Mouse (Mus musculus): Measurements from ENCODE around the gene Fut8.
A peak's percentile ranks its signal among the peaks of the same experiment; 100 is the strongest.
"Not testable (repeated sequence)": the region's sequence is repeated elsewhere in the genome, so short reads cannot be mapped to it uniquely, and the experiment has no call there.

Gene Fut8

DNA sequence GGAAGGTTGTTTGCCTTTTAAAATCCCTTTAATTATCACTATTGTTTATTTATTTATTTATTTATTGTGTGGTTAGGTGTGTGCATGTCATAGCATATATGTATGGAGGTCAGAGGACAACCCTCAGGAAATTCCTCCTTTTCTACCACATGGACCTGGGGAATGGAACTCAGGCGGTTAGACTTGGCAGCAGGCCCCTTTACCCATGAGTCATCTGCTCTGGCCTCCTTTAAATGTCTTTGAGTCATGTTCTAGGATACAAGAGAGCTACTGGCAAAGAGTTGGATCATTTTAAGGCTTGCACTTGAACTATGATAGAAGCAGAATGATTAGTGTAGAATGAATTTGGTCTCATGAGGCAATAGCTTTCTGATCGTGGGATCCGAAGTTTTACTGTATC is 14.3 kb upstream of the Fut8 start:
- DNase-seq: no peak

DNA sequence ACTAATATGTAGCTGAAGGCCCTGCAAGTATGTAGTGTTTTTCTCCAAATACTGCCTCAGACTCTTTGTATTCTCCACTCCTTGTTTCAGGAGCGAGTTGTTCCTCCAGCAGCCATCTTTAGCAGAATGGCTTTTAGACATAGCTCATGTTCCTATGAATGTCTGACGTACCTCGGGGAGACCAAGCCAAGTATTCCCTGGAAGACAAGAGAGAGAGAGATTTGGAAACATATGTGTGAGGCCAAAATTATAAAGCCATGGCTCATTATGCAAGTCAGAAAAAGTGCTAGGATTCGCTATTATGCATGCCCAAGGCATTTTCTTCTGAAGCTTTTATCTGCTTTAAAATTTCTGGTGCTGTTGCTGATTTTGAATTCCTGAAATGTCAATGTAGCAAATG is 13.8 kb upstream of the Fut8 start:
- DNase-seq: no peak

DNA sequence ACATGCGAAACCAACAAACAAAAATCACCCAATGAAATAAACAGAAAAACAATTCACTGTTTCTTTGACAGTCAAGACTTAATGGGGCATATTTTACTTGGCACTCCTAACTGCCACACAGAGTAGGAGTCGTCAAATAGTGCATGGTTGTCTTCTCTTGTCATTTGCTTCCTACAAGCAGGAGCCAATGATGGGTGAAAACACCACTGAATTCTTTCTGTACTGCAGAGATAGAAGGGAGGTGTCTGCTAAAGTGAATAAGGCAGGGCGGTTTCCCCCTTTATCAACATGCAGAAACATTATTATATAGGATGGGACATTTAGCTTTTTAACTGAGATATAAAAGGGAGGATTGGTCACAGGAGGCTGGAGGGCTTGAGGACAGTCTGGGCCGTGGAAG is 13.0 kb upstream of the Fut8 start:
- DNase-seq: no peak

DNA sequence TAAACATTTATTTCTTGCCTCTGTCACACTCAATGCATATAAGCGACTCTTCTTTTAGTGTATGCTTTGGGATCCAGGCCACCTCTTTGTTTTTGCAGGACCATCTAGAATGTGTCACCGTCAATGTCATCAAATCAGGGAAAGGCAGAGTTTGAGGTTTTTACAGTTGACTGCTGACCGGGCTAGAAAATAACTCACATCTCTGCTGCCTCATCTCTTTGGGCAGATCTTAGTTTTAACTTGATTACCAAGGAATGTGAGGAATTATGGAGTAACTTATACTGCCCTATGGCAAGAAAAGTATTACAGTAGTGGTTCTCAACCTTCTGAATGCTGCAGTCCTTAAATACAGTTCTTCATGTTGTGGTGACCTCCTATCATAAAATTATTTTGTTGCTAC is 12.2 kb upstream of the Fut8 start:
- DNase-seq: no peak

DNA sequence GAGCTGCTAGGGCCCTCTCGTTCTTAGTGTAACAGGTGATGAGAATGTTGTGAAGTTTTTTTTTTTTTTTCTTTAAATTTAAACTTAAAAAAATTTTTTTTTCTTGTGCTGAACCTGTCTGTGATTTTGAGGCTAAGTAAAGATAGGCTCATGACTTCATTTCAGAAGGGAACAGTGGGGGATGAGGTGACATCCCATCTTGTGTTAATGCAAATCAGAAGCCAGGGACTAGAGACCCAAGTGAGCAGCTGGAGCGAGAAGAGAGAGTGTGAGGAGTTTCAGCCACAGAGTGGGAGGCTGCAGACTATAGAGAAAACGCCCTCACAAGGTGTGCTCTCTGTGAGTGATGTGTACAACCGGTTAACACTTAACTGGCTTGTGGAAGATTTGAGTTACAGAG is 2.0 kb upstream of the Fut8 start:
- peak; percentile 6 for DNase-seq

DNA sequence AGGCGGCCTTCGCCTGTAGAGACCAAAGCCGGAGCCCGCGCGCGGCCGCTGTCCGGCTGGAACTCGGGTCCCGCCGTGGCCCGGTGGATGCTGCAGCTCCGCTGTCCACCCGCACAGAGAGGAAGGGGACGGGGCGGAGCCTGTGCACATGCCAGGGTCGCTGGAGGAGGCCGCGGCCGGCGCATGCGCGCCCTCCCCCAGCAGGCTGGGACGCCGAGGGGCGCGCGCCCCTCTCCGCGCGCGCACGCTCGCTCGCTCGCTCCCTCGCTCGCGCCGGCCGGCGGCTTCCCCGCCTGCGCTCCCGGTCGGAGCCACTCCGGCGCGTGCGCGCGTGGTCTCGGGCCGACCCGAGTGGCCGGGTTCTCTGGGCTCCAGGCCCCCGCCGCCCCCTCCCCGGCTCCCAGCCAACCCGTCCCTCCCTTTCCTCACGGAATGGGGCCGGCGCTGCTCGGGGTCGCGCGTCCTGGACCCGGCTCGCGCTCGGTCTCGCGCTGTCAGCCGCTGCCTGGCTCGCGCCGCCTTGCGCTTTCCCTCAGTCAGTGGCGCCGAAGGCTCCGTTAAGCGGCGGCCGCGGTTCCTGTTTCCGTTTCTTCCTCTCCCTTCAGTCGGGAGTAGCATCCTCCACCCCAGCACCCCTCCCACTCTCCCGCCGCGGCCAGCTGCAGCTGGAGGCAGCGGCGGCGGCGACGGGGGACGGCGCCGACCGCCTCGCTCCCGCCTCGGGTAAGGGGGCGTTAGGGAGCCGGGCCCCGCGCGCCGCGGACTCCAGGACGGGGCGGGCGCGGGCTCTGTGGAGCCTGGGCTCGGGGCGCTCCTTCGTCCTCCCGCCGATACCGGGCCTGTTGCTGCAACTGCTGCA is 835 bp downstream of the Fut8 start:
- DNase-seq: peak; percentile 96

DNA sequence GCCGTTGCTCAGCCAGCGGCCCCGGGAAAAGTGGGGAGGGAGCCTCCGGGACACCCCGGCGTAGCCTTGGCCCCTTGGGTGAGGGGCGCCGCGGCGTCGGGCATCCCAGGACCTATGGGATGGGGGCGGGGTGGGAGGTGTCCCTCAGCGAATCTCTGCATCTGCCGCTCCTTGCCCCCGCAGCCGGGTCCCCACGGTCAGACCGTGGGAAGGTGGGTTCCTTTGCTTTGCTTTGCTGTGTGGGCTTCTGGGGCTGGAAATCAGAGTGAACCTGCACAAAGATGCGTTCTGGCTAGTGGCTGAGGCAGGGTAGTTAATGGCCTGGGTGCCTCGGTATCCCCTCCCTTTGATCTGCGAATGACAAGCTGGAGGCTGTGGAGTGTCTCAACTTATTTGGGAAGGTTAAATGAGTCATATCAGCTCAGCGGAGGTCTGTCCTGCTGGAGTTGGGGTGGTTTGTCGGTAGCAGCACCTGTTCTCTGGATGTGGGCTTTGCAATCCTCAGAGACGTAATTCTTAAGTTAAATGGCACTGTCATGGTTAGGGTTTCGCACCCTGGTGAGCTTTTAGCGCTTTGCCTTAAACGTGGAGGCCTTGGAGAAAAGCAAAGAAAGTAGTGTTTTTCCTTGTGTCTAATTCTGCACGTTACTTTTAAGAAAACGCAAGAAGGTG is 1.6 kb downstream of the Fut8 start:
- peak; percentile 67 for DNase-seq

DNA sequence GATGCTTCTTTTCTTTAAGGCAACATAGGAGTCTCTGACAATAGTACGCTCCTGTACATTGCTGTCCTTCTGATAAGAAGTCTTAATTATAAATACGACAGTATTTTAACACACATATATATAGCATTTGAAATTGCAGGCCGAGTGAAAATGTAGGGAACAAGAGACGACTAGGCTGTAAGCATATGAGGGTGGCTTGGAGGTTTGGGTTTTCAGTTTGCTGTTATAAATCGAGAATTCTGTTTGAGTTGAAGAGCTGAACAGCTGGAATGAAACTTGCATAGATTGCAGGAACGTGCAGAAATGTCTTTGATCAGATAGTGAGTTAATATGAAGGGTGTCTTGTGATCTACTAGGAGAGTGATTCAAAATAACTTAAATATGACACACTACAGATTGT is 2.4 kb downstream of the Fut8 start:
- DNase-seq: peak; percentile 41

DNA sequence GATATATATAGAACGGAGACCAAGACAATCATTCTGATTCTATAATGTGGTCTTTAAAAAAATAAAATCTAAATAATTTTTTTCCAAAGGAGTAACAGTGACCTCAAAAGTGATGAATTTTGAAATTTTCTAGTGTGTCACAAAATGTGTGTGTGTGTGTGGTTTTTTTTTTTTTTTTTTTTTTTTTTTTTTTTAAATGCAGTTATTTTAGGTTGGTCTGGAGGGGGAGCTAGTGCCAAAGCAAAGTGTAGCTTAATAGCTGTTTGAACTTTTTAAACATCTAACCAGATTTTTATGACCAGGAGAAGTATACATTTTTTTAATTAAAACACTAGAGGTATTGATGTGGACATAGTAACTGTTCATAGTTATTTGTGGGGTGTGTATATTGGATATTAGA is 2.9 kb downstream of the Fut8 start:
- peak; percentile 63 for DNase-seq

DNA sequence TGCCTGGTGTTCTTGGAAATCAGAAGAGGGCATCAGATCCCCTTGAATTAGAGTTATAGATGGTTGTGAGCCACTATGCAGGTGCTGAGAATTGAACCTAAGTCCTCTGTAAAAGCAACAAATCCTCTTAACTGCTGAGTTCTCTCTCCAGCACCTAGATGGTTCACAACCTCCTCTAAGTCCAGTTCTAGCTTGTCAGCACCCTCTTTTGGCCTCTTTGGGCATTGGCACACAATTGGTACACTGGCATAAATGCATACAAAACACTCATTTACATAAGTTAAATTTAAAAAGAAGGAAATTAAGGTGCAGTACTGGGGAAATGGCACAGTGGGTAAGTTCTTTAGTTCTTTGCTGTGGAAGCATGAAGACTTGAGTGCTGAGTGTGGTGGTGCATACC is 24.7 kb downstream of the Fut8 start:
- no peak for DNase-seq

DNA sequence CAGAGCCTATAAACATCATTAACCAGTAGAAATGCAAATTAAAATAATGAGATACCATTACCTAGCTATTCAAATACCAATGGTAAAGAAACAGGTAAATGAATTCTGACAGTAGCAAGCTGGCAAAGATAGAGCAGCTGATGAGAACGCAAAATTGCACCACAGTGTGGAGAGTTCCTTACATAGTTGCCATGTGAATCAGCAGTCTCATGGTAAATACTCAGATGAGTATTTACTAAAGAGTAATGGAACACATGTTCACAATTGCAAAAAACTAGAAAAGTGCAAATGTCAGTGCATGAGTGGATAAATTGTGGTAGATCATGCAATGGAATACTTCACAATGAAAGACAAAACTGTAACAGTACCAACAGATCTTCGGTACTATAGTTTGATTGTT is 25.9 kb downstream of the Fut8 start:
- DNase-seq: no peak

DNA sequence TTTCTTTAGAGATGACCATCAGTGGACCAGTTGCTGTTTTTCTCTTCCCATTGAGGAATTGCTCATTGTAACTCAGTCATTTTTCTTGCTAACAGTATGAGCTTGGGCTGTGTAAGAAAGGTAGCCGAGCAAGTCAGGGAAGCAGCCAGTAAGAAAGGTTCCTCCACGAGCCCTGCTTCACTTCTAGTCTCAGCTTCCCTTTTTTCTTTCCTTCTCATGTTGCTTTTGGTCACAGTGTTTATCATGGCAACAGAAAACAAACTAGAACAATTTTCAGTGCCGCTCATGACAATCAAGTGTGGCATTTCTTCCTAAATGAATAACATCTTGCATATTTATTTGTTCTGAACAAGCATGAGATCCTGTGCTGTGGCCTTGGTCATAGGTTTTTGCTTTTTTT is 32.8 kb downstream of the Fut8 start:
- DNase-seq: no peak

DNA sequence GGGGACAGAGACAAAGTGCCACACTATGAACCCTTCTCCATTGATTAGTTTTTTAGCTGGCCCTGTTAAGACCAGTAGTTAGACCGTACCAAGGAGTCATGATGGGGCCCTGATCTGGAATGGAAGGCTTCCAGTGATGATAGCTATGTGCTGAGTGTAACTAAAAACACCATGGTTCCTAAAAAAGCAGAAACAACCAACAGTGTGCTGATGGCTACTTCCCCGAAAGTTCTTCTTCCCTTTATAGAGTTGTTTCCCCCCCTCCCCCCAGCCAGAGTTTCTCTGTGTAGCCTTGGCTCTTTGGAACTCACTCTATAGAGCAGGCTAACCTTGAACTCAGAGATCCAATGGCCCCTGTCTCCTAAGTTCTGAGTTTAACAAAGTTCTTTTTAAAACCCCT is 50.6 kb downstream of the Fut8 start:
- DNase-seq: no peak

DNA sequence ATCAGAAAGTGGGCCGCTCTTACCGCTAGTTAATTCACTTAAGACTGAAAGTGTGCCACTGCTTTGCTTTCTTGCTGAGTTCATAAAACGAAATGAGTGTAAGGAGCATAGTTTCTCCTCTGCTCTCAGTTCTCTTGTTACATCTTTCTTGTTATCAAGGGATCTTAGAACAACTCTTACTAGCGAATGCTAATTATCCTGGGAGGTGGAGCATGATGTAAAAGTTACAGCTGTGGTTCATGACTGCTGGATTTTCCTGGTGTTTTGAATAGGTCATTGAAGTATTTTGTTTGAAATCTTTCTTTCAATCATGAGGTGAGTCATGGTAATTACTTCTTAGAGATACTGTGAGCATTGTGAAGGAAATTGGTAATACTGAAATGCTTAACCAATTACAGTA is 53.1 kb downstream of the Fut8 start:
- DNase-seq: no peak

DNA sequence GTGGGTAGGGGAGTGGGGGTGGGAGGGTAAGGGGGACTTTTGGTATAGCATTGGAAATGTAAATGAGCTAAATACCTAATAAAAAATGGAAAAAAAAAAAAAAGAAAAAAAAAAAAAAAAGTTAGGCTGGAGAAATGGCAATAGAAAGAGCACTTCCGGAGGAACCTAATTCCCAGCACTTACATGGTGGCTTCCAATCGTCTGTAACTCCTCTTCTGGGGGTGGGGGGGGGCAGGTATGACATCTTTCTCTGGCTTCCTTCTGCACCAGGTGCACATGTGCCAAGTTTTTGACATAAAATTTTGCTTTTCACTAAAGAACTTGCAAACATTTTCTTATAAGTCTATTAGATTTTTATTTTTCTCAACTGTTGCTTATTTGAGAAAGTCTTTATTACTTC is 53.9 kb downstream of the Fut8 start:
- not testable (repeated sequence) for DNase-seq

DNA sequence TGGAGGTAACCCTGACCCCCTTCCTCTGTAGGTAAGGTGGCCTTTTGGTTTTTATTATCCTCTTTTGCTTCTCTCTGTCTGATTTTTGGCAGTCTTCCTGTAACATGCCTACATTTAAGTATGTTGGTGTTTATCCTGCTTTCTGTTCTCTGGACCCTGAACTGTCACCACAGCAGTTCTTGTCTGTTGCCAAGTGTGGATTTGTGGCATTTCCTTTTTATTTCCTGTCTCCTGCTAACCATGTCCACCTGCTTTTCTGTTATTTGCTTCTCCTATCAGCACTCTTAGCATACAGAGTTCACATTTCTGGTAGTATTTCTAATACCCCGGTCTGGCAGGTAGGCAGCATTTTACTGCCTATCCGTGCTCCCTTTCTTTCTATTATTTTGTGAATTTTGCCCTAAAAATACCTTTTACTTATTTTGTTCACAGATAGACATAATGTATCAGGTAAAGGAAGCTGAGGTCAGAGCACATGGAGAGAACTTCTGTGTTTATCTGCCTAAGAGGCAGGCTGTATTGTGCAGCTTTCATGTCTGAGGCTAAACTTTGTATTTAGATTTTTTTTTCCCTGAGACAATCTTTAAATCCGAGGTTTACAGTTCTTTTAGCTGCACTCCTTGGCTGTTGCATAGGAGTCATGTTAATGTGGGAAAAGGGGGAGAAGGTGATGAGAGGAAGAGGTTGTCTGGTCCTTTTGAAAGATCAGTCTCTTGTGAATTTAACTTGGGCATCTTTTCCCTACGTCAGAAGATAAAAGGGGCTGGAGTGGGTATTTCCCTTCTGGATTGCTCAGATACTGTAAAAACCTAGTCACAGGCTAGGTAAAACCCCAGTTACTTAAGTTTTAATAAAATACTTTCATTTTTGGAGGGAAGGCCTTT is 54.7 kb downstream of the Fut8 start:
- peak; percentile 66 for DNase-seq

DNA sequence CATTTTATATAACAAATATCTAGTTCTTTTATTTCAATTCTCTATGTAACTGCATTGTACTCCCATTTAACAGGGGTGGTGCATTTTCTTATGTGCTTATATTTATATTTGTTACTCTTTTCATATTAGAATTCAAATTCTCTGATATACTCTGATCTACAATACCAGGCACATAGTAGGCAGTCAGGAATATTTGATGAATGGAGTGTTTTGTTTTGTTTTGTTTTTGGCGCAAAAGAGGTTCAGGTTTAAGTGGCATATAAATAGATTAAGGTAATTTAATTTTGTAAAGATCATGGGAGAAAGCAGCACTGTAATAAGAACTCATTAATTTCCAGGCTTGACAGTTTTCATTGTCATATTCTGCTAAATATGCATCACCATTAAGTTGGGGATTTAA is 58.2 kb downstream of the Fut8 start:
- no peak for DNase-seq

DNA sequence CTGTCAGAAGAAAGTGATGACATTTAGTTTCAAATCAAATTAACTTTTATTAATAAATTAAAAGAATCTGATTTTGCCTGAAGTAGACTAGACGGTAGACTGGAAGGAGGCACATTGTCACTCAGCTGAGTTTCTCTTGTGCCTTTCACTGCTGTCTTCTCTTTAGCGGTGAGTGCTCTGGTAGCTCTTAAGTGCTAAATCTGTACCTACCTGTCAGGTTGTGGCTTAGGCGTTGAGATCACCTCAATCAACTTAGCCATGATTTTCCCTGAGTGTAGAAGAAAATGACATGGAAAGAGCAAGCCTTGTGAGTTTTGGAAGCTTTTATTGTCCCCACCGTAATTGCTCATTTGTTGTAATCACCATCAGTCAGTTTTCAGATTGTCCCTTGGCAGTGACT is 59.2 kb downstream of the Fut8 start:
- no peak for DNase-seq

DNA sequence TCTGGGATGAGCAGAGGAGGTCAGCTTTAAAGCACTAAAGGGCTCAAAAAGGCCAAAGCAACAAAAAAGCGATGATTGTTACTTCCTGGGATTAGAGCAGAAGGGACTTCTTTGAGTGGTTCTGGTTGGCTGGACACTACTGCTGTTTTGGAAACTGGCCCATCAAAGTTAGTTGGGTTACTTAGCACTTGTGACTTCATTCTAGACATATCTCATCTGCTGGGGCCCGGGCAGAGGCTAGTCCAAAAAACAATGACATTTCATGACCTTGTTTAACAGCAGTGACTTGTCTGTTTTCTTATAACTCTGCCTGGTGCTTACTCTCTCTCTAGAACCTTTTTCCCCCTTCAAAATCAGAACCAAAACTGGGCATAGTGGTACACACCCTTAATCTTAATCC is 59.9 kb downstream of the Fut8 start:
- DNase-seq: no peak

DNA sequence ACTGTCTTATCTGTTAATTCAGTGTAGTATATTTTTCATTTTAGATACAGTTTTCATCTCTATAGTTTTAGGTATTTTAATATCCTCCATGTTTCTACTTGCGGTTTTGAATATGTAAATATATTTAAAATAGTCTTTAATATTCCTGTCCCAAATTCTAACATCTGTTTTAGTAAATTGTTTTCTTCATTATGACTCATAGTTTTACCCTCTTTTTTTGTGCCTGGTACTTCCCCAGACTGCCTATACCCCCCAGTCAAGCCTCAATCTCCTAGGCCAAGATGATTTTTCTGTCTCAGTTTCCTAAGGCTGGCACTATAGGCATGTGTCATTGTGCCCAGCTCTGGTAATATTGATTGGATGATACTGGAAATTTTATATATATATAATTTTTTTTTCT is 64.1 kb downstream of the Fut8 start:
- DNase-seq: no peak

DNA sequence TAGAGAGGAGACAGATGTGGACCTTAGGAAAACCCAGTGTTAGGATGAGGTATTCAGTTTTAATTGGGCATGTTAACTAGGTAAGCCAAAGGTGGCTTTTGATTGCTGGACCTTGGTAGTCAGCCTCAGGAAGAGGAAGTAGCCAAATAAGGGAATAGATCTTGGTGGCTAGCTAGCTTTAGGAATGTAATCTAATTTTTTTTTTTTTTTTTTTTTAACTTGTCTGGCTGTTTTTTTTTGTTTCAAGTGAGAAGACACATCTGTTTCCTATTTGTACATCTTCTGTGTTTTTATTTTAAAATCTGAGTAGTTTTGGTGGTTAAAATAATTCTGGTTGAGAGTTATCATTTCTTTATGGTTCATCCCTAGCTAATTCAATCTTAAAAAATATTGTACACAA is 65.4 kb downstream of the Fut8 start:
- no peak for DNase-seq

DNA sequence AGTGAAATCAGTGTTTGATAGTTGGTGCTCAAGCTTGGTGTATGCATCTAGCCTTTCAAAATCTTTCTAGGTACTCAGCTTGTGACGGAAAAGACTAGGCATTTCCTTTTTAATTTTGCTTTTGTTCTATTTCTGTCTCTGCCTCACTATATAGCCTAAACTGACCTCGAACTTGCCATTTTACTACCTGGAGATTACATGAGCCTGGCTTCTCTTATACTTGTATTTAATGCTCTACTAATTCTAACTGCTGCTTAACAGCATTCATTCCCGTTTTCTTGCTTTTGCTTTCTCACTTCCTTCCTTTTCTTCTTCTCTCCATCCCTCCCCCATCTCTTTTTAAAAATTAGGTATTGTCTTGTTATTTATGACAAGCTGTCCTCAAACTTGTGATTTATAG is 67.6 kb downstream of the Fut8 start:
- DNase-seq: no peak

DNA sequence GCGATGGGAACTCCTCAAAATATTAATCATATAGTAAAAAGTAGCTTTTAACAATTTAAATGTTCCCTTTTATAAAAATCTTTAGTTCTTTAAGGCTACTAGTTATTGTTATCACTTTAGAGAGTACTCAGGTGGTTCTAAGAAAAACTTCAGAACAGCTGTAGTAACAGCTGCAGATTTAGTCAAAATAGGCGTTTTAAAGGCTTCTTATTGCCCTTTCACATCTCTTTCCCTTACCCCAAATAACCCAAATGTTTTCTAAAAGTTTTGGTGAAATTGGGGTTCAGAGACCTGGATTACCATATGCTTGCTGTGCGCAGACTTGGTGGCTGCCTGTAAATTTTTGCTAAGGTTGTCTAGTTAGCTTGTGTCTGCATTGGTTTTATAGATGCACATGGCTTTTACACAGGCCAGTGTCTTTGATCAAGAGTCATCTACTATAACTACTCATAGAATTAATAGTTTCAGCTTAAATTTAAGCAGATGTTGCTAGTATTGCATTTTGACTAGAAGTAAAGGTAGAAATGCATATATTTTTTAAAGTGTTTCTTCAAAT is 68.9 kb downstream of the Fut8 start:
- no peak for DNase-seq

Measured in cerebellum, adult 9-10 months (tissue).